Mouse (Mus musculus): ENCODE results near the gene 2410131K14Rik. TPM values are rescaled to one million over a fixed set of nuclear protein-coding genes. Genes with fewer than 3 reads are reported as not detected.
A peak's percentile ranks its signal among the peaks of the same experiment; 100 is the strongest.

The 2410131K14Rik gene
- polyA plus RNA-seq, 1 experiment = 3.4 TPM

DNA sequence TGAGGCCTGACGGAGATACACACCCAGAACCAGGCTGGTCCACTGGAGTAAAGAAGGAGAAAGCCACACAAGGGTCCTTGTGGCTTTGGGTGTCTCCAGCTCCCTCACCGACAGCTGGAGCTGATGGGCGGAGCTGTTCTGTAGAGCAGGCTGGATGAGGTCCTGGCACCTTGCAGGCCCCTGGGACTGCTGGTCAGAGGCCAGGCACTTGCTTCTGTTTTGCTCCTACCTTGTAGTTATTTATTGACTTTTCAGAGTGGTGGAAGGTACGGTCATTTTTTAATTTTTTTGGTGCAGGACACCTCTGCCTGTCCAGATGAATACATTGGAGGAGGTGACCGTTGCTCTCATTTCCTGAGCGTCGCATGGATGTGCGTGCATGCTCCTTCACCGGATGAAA is 16.2 kb downstream of the 2410131K14Rik start:
- TF ChIP-seq POLR2A (IDR thresholded peaks at IDR 0.05; ENCODE audit: control insufficient read depth, low read depth, low read length) = no peak
- no peak for TF ChIP-seq CTCF (IDR thresholded peaks at IDR 0.05; ENCODE audit: control insufficient read depth, insufficient read depth, insufficient replicate concordance, low read depth, low read length)
- Histone ChIP-seq H3K36me3 (ENCODE audit: control insufficient read depth, insufficient read depth, low read length) (no peaks in the 10 kb centered on the region; the same call in 1 of the 2 replicates), H3K27ac (ENCODE audit: control insufficient read depth, insufficient read depth, low read depth, low read length) (no peak overlapping the region), H3K27me3 (ENCODE audit: control insufficient read depth, insufficient read depth, low read length) (no peaks in the 10 kb centered on the region), H3K4me1 (ENCODE audit: control insufficient read depth, insufficient read depth, low read length) (no peaks in the 10 kb centered on the region), H3K4me3 (ENCODE audit: control insufficient read depth, low read depth, low read length) (no peak overlapping the region)

- Histone ChIP-seq H3K27ac (ENCODE audit: control insufficient read depth, insufficient read depth, low read depth, low read length) (no peak overlapping the region), H3K4me3 (ENCODE audit: control insufficient read depth, low read depth, low read length) (no peak overlapping the region), H3K27me3 (ENCODE audit: control insufficient read depth, insufficient read depth, low read length) (no peaks in the 10 kb centered on the region), H3K4me1 (ENCODE audit: control insufficient read depth, insufficient read depth, low read length) (no peaks in the 10 kb centered on the region), H3K36me3 (ENCODE audit: control insufficient read depth, insufficient read depth, low read length) (no peaks in the 10 kb centered on the region; the same call in 1 of the 2 replicates)
- TF ChIP-seq POLR2A (IDR thresholded peaks at IDR 0.05; ENCODE audit: control insufficient read depth, low read depth, low read length) (no peak), CTCF (IDR thresholded peaks at IDR 0.05; ENCODE audit: control insufficient read depth, insufficient read depth, insufficient replicate concordance, low read depth, low read length) (no peak)
Observed at GRCm38 (mm10) chr5:118262418-118262817, 17.4 kb downstream of the 2410131K14Rik start.

DNA sequence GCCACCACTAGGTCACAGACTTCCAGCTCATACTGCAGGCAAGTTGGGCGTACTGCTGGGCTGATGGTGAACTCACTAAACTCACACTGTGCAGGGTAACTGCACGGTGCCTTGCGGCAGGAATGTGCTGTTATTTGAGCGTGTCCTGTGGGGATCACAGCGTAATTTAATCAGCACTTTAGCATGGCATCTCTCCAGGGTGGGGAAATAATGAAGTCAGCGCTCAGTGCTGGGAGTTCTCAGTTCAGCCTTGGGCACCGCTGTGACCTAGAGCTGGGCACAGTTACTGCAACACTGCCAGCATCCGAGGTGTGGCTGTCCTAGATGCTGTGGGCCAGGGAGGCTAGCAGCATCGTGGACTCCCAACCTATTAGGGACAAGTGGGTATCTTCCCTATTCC is 19.3 kb downstream of the 2410131K14Rik start:
- Histone ChIP-seq H3K4me3 (ENCODE audit: control insufficient read depth, low read depth, low read length) (no peak overlapping the region), H3K27me3 (ENCODE audit: control insufficient read depth, insufficient read depth, low read length) (no peaks in the 10 kb centered on the region), H3K4me1 (ENCODE audit: control insufficient read depth, insufficient read depth, low read length) (peaks cover 4% of the 10 kb centered on the region), H3K36me3 (ENCODE audit: control insufficient read depth, insufficient read depth, low read length) (no peaks in the 10 kb centered on the region; the same call in 1 of the 2 replicates), H3K27ac (ENCODE audit: control insufficient read depth, insufficient read depth, low read depth, low read length) (no peak overlapping the region)
- TF ChIP-seq POLR2A (IDR thresholded peaks at IDR 0.05; ENCODE audit: control insufficient read depth, low read depth, low read length) (no peak), CTCF (IDR thresholded peaks at IDR 0.05; ENCODE audit: control insufficient read depth, insufficient read depth, insufficient replicate concordance, low read depth, low read length) (peak; percentile 29; the same call in 1 of the 2 replicates)

GRCm38 (mm10) chr5:118265366-118265765 is 20.3 kb downstream of the 2410131K14Rik start:
- no peaks in the 10 kb centered on the region; the same call in 1 of the 2 replicates for H3K36me3 ChIP-seq (ENCODE audit: control insufficient read depth, insufficient read depth, low read length)
- TF ChIP-seq CTCF (IDR thresholded peaks at IDR 0.05; ENCODE audit: control insufficient read depth, insufficient read depth, insufficient replicate concordance, low read depth, low read length) = no peak
- TF ChIP-seq POLR2A (IDR thresholded peaks at IDR 0.05; ENCODE audit: control insufficient read depth, low read depth, low read length) = no peak
- H3K27me3 ChIP-seq (ENCODE audit: control insufficient read depth, insufficient read depth, low read length) = no peaks in the 10 kb centered on the region
- H3K27ac ChIP-seq (ENCODE audit: control insufficient read depth, insufficient read depth, low read depth, low read length) = no peak overlapping the region
- peaks cover 6% of the 10 kb centered on the region for H3K4me1 ChIP-seq (ENCODE audit: control insufficient read depth, insufficient read depth, low read length)
- no peak overlapping the region for H3K4me3 ChIP-seq (ENCODE audit: control insufficient read depth, low read depth, low read length)

DNA sequence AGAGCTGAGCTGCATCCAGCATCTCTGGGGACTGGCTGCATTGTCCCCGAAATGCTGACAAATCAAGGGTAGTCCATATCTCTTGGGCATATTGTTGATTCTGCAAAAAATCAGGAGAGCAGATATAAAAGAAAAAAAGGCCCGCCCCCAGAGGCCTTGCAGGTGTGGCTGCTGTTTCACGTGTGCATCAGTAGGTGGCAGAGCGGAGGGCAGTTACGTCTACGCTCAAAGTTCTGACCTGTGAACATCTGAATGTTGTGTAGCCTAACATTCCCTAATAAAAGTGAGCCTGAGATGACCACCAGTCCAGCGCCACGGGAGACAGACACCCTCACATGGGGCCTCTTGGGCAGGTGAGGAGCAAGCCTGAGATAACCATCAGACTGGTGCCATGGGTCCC is 21.3 kb downstream of the 2410131K14Rik start:
- H3K27me3 ChIP-seq (ENCODE audit: control insufficient read depth, insufficient read depth, low read length) = no peaks in the 10 kb centered on the region
- peaks cover 6% of the 10 kb centered on the region for H3K4me1 ChIP-seq (ENCODE audit: control insufficient read depth, insufficient read depth, low read length)
- no peak overlapping the region for H3K4me3 ChIP-seq (ENCODE audit: control insufficient read depth, low read depth, low read length)
- no peak overlapping the region for H3K27ac ChIP-seq (ENCODE audit: control insufficient read depth, insufficient read depth, low read depth, low read length)
- TF ChIP-seq CTCF (IDR thresholded peaks at IDR 0.05; ENCODE audit: control insufficient read depth, insufficient read depth, insufficient replicate concordance, low read depth, low read length) (no peak), POLR2A (IDR thresholded peaks at IDR 0.05; ENCODE audit: control insufficient read depth, low read depth, low read length) (no peak)
- no peaks in the 10 kb centered on the region; the same call in 1 of the 2 replicates for H3K36me3 ChIP-seq (ENCODE audit: control insufficient read depth, insufficient read depth, low read length)

DNA sequence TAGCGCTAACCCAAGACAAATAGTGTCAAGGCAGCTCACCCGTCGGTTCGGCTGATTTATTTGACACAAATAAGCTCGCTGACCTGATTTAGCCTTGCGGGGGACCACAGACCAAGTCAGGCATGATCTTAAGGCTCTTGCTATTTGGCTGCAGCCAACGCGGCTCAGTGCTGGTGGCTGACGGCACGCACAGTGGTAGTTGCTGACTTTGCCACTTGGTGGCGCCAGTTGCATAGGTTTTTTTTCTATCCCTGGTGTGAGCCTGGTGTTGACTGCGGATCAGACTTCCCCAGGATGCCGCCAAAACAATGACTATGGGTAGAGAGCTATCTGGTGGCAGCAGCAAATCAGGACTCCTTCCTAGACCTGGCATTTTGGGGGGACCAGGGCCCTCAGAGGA is 24.0 kb downstream of the 2410131K14Rik start:
- no peak overlapping the region for H3K27ac ChIP-seq (ENCODE audit: control insufficient read depth, insufficient read depth, low read depth, low read length)
- peaks cover 6% of the 10 kb centered on the region for H3K4me1 ChIP-seq (ENCODE audit: control insufficient read depth, insufficient read depth, low read length)
- H3K4me3 ChIP-seq (ENCODE audit: control insufficient read depth, low read depth, low read length) = no peak overlapping the region
- H3K27me3 ChIP-seq (ENCODE audit: control insufficient read depth, insufficient read depth, low read length) = no peaks in the 10 kb centered on the region
- TF ChIP-seq CTCF (IDR thresholded peaks at IDR 0.05; ENCODE audit: control insufficient read depth, insufficient read depth, insufficient replicate concordance, low read depth, low read length) (peak; percentile 91; the same call in 1 of the 2 replicates), POLR2A (IDR thresholded peaks at IDR 0.05; ENCODE audit: control insufficient read depth, low read depth, low read length) (no peak)
- no peaks in the 10 kb centered on the region for H3K36me3 ChIP-seq (ENCODE audit: control insufficient read depth, insufficient read depth, low read length)

- no peak overlapping the region for H3K4me3 ChIP-seq (ENCODE audit: control insufficient read depth, low read depth, low read length)
- no peaks in the 10 kb centered on the region for H3K27me3 ChIP-seq (ENCODE audit: control insufficient read depth, insufficient read depth, low read length)
- peaks cover 6% of the 10 kb centered on the region for H3K4me1 ChIP-seq (ENCODE audit: control insufficient read depth, insufficient read depth, low read length)
- H3K36me3 ChIP-seq (ENCODE audit: control insufficient read depth, insufficient read depth, low read length) = no peaks in the 10 kb centered on the region
- H3K27ac ChIP-seq (ENCODE audit: control insufficient read depth, insufficient read depth, low read depth, low read length) = no peak overlapping the region
- TF ChIP-seq POLR2A (IDR thresholded peaks at IDR 0.05; ENCODE audit: control insufficient read depth, low read depth, low read length) = no peak
- TF ChIP-seq CTCF (IDR thresholded peaks at IDR 0.05; ENCODE audit: control insufficient read depth, insufficient read depth, insufficient replicate concordance, low read depth, low read length) = no peak
Observed at GRCm38 (mm10) chr5:118271449-118272110, 26.6 kb downstream of the 2410131K14Rik start.
